Mouse (Mus musculus): ENCODE results near the gene Cenpt.

DNA sequence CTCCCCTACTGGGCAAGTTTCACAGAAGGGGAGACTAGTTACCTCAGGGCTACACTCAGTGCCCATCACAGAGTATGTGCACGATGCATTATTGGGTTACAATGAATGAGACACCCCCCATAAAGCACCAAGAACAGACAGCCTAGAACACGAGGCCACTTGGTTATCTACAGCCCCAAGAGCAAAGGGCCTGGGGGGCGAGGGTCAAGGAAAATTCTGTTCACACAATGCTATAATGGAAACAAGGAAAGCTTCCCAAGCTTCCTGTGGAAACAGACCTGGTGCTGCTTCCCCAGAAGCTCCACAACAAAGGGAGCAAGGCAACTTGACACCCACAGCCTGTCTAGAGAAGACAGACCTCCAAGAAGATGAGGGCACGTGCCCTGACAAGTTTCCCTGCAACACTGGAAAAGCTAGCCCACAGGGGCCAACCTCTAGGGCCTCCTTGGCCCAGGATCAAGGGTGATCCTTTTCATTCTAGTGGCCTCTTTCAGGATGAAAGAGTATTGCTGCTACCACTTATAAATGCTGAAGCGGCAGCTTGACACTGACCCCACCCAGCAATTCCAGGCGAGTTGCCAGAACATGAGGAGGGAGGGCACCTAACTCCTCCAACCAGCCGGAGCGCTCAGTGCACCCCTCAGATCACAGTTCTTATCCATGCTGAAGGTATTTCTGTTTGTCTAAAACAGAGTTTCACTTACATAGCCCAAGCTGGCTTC is 53.8 kb downstream of the Cenpt start:
- no peak for TF ChIP-seq CTCF (IDR thresholded peaks at IDR 0.05; ENCODE audit: insufficient read depth, low read depth, low read length)
- no peak for TF ChIP-seq POLR2A (IDR thresholded peaks at IDR 0.05; ENCODE audit: insufficient read depth, low read depth, low read length)
